Mouse (Mus musculus) kidney, embryonic 16.5 days (tissue): ENCODE measurements around the gene Frmd4a. TPM values are rescaled to one million over a fixed set of nuclear protein-coding genes. Genes with fewer than 3 reads are reported as not detected.

Experiments used
- ATAC-seq: fragments of 200-750 bp; cut with Nextera tagmentation; 2 replicates; pipeline ENCODE4 v1.8.0; 2017; ENCODE audit warnings: moderate TSS enrichment; ENCODE audit not compliant: low FRiP score, low TSS enrichment
- H3K27ac ChIP-seq: fragments of 300-500 bp; sonication (generic); 2 replicates; pipeline ENCODE4 v1.5.1; 2014; ENCODE audit warnings: low read length
- H3K27me3 ChIP-seq: fragments of 300-500 bp; sonication (generic); 2 replicates; pipeline ENCODE4 v1.6.1; 2014; ENCODE audit warnings: low read length, control low read depth, mixed read lengths; ENCODE audit not compliant: insufficient read depth
- H3K36me3 ChIP-seq: fragments of 300-500 bp; sonication (generic); 2 replicates; pipeline ENCODE4 v1.6.1; 2014; ENCODE audit warnings: low read length, control low read depth, mixed read lengths; ENCODE audit not compliant: insufficient read depth
- H3K4me1 ChIP-seq: fragments of 300-500 bp; sonication (generic); 2 replicates; pipeline ENCODE4 v1.6.1; 2014; ENCODE audit warnings: low read length, control low read depth, mixed read lengths; ENCODE audit not compliant: insufficient read depth
- H3K4me2 ChIP-seq: fragments of 300-500 bp; sonication (generic); replicated peaks from 2 replicates; pipeline ENCODE4 v1.6.1; 2014; ENCODE audit warnings: low read depth, low read length
- H3K4me3 ChIP-seq: fragments of 300-500 bp; sonication (generic); 2 replicates; pipeline ENCODE4 v1.5.1; 2014; ENCODE audit warnings: mild to moderate bottlenecking, low read length
- H3K9ac ChIP-seq: fragments of 300-500 bp; sonication (generic); replicated peaks from 2 replicates; pipeline ENCODE4 v1.6.1; 2014; ENCODE audit warnings: low read length
- H3K9me3 ChIP-seq: fragments of 300-500 bp; sonication (generic); 2 replicates; pipeline ENCODE4 v1.6.1; 2016; ENCODE audit warnings: low read length, control low read depth
- WGBS: fragments of 180-500 bp; shearing (Covaris S2); extraction: QIAGEN DNeasy Blood & Tissue Kit; methylation state at CpG from one replicate; pipeline ENCODE4 v1.1.7; 2014; 5-methylcytosine and 5-hydroxymethylcytosine counted together
- polyA plus RNA-seq: library from polyadenylated mRNA; unstranded; fragments of >200 nt; fragmentation: Nextera tagmentation; extraction: Ambion mirVana; gene quantifications from 2 replicates; pipeline ENCODE4 v1.2.1, GENCODE M21; 2015

The Frmd4a gene
- polyA plus RNA-seq, 1 experiment from 2014 or later, result 31.2 TPM

GRCm38 (mm10) chr2:4227563-4227962 is 210.0 kb downstream of the Frmd4a start:
- peaks cover 2% of the 10 kb centered on the region for H3K4me1 ChIP-seq
- no peaks in the 10 kb centered on the region for H3K9me3 ChIP-seq
- H3K4me3 ChIP-seq, result no peak overlapping the region
- ATAC-seq, result no peak
- H3K27me3 ChIP-seq, result no peaks in the 10 kb centered on the region
- H3K27ac ChIP-seq, result no peak overlapping the region
- no peak overlapping the region for H3K4me2 ChIP-seq
- 51% methylated on average over 4 of the region's 4 CpGs for WGBS
- H3K36me3 ChIP-seq, result no peaks in the 10 kb centered on the region
- H3K9ac ChIP-seq, result no peak overlapping the region

DNA sequence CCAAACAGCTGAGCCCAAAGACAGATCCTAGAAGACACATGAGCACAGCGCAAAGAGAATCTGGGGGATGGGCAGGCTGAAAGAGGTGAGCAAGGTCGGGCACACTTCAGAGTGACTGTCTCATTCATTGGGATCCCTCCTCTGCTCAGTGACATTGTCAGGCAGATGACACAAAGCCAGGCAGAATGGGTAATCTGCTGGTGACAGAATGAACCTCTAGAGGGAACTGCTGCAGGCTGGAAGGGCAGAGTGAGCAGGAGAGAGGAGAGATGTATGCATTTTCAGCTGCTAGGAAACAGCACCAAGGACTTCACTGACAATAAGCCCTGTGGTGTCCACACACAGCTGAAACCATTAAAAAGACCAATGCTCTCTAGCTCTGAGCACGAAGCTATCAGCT is 211.0 kb downstream of the Frmd4a start:
- Histone ChIP-seq H3K27me3 (no peaks in the 10 kb centered on the region), H3K4me3 (no peak overlapping the region), H3K36me3 (no peaks in the 10 kb centered on the region), H3K9me3 (no peaks in the 10 kb centered on the region), H3K9ac (no peak overlapping the region), H3K4me1 (peaks cover 9% of the 10 kb centered on the region), H3K4me2 (no peak overlapping the region), H3K27ac (no peak overlapping the region)
- WGBS, result 34% methylated on average over 3 of the region's 3 CpGs
- no peak for ATAC-seq

DNA sequence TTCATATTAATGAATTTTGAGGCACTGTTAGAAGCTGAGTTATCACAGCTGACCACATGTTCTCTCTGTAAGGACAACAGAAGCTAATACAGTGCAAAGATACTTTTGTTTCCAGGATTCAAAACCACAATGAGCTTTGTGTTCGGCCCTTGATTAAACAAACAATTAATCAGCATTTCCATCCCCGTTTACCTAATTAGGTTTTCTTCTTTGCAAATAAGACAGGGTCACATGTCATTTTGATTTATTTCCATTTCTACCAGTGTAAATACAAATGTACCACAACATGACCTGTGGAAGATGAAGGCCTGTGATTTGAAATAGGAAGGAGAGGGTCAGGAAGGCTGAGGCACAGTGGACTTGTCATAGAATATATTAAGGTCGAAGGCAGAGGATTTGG is 214.8 kb downstream of the Frmd4a start:
- Histone ChIP-seq H3K4me1 (peaks cover 12% of the 10 kb centered on the region), H3K9me3 (no peaks in the 10 kb centered on the region), H3K4me3 (no peak overlapping the region), H3K9ac (no peak overlapping the region), H3K36me3 (no peaks in the 10 kb centered on the region), H3K27ac (no peak overlapping the region), H3K4me2 (no peak overlapping the region), H3K27me3 (no peaks in the 10 kb centered on the region)
- WGBS, result 36% methylated on average over 3 of the region's 3 CpGs
- ATAC-seq, result no peak

GRCm38 (mm10) chr2:4232761-4233322 is 215.3 kb downstream of the Frmd4a start:
- no peaks in the 10 kb centered on the region for H3K9me3 ChIP-seq
- H3K9ac ChIP-seq, result no peak overlapping the region
- H3K36me3 ChIP-seq, result no peaks in the 10 kb centered on the region
- peak overlapping the region; percentile 34 for H3K4me2 ChIP-seq
- 0 out of 2 replicates have a peak overlapping the region, but pooled peaks have one; percentile 2 for H3K4me3 ChIP-seq
- peak; percentile 31; the same call in 1 of the 2 replicates for ATAC-seq
- H3K27ac ChIP-seq, result no peak overlapping the region; the same call in 1 of the 2 replicates
- no peaks in the 10 kb centered on the region for H3K27me3 ChIP-seq
- 26% methylated on average over 10 of the region's 10 CpGs for WGBS
- peaks cover 12% of the 10 kb centered on the region for H3K4me1 ChIP-seq

GRCm38 (mm10) chr2:4237686-4238085 is 220.2 kb downstream of the Frmd4a start:
- no peak overlapping the region for H3K4me3 ChIP-seq
- H3K36me3 ChIP-seq, result no peaks in the 10 kb centered on the region
- no peaks in the 10 kb centered on the region for H3K9me3 ChIP-seq
- no peak overlapping the region for H3K9ac ChIP-seq
- WGBS, result 65% methylated on average over 5 of the region's 5 CpGs
- H3K27ac ChIP-seq, result no peak overlapping the region
- H3K27me3 ChIP-seq, result no peaks in the 10 kb centered on the region
- H3K4me2 ChIP-seq, result no peak overlapping the region
- ATAC-seq, result no peak
- peaks cover 9% of the 10 kb centered on the region for H3K4me1 ChIP-seq

DNA sequence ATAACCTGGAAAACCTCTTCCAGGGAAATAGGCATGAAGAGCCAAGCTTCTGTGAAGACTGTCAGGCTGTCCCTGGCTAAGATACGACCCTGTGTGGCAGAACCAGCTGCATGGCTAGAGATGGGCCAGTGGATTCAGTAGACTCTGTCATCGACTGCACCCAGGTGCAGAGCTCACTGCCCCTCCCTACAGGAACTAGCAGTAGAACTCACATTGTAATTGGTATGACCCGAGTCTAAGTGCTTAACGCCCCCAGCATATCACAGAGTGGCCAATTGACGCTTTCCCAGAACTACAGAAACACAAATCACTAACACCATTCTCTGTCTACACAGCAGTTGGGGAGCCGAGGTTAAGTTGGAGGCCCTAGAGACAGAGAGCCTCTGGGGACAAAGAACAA is 232.2 kb downstream of the Frmd4a start:
- H3K4me1 ChIP-seq, result peaks cover 7% of the 10 kb centered on the region
- no peak for ATAC-seq
- H3K9ac ChIP-seq, result no peak overlapping the region
- no peaks in the 10 kb centered on the region for H3K27me3 ChIP-seq
- no peaks in the 10 kb centered on the region for H3K9me3 ChIP-seq
- WGBS, result 36% methylated on average over 6 of the region's 6 CpGs
- no peak overlapping the region for H3K27ac ChIP-seq
- H3K4me2 ChIP-seq, result no peak overlapping the region
- H3K4me3 ChIP-seq, result no peak overlapping the region
- no peaks in the 10 kb centered on the region for H3K36me3 ChIP-seq

DNA sequence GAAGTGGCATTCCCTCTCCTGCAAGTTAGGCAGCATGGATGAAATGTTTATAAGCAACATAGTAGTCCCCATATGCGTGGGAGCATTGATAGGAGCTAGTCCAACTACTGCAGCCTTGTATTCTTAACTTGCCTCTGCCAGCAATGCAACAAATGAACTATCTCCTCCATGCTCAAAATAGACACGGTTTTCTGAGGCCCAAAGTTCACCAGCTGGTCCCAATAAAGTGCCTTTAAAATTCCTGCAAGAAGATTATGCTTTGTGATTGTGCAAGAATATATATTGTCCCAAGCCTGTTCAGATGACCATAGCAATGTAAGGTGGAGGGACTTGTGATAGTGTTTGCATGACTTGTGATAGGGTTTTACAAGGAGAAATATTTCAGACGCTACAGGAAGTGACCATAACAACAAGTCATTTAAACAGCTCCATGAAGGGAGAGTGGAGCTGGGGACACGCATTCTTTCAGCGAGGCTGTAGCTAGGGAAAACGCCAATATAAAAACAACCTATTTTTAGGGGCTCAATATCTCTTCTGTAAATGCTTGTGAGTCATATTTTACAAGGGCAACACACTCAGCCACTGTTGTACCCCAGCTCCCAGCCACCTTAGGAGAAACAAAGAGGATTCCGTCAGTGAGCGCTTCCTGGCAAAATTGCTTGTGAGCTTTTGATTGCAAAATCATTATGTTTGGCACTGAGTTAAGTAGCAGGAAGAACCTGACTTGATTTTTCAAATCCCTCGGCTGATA is 235.2 kb downstream of the Frmd4a start:
- ATAC-seq, result no peak

GRCm38 (mm10) chr2:4253348-4253747 is 235.8 kb downstream of the Frmd4a start:
- no peaks in the 10 kb centered on the region for H3K27me3 ChIP-seq
- no peak overlapping the region for H3K9ac ChIP-seq
- H3K9me3 ChIP-seq, result no peaks in the 10 kb centered on the region
- H3K36me3 ChIP-seq, result no peaks in the 10 kb centered on the region
- ATAC-seq, result 0 out of 2 replicates have a peak, but pooled peaks have one; percentile 39
- H3K27ac ChIP-seq, result peak overlapping the region; percentile 13; the same call in 1 of the 2 replicates
- peaks cover 7% of the 10 kb centered on the region for H3K4me1 ChIP-seq
- WGBS, result 18% methylated on average over 4 of the region's 4 CpGs
- no peak overlapping the region for H3K4me2 ChIP-seq
- H3K4me3 ChIP-seq, result no peak overlapping the region

More for the DNA sequence above, 235.2 kb downstream of the Frmd4a start:
- 43% methylated on average over 9 of the region's 9 CpGs for WGBS
- Histone ChIP-seq H3K27me3 (no peaks in the 10 kb centered on the region), H3K4me2 (no peak overlapping the region), H3K4me3 (no peak overlapping the region), H3K4me1 (peaks cover 7% of the 10 kb centered on the region), H3K27ac (peak overlapping the region; percentile 38), H3K9me3 (no peaks in the 10 kb centered on the region), H3K36me3 (no peaks in the 10 kb centered on the region), H3K9ac (no peak overlapping the region)

DNA sequence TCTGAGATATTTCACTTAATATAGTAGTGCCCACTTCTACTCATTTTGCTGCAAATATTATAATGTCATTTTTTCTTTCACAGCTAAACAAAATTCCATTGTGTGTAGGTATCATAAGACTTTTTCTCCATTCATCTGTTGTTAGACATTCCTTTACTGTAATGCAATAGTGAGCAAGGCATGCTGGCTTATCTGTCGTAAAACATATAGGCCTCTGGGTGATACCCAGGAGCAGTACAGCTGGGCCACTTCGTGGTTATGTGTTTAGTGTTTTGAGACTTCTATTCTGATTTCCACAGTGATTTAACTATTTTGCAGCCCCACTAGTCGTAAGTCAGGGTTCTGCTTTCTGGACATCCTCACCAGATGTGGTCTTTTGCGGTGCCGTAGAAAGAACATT is 236.6 kb downstream of the Frmd4a start:
- H3K27me3 ChIP-seq, result no peaks in the 10 kb centered on the region

GRCm38 (mm10) chr2:4256242-4256641 is 238.7 kb downstream of the Frmd4a start:
- WGBS, result 89% methylated on average over 2 of the region's 2 CpGs
- Histone ChIP-seq H3K36me3 (no peaks in the 10 kb centered on the region), H3K27me3 (no peaks in the 10 kb centered on the region), H3K4me3 (no peak overlapping the region), H3K27ac (no peak overlapping the region), H3K4me2 (no peak overlapping the region), H3K9me3 (no peaks in the 10 kb centered on the region), H3K9ac (no peak overlapping the region), H3K4me1 (peaks cover 13% of the 10 kb centered on the region)
- ATAC-seq, result no peak

More for the DNA sequence above, 236.6 kb downstream of the Frmd4a start:
- peaks cover 7% of the 10 kb centered on the region for H3K4me1 ChIP-seq
- H3K9ac ChIP-seq, result no peak overlapping the region
- H3K4me2 ChIP-seq, result no peak overlapping the region
- no peaks in the 10 kb centered on the region for H3K9me3 ChIP-seq
- no peaks in the 10 kb centered on the region for H3K36me3 ChIP-seq
- ATAC-seq, result no peak
- WGBS, result 73% methylated on average over 5 of the region's 5 CpGs
- H3K27ac ChIP-seq, result no peak overlapping the region
- H3K4me3 ChIP-seq, result no peak overlapping the region
